Mouse (Mus musculus) megakaryocyte, embryonic 14.5 days (primary cell): Measurements from ENCODE around the gene Tax1bp1.

Experiments used
- FLI1 ChIP-seq: IDR thresholded peaks from 2 replicates; pipeline ENCODE4 v1.6.1; 2012; ENCODE audit warnings: low read length, inconsistent platforms, mixed read lengths
- GATA1 ChIP-seq: IDR thresholded peaks from 3 replicates; pipeline ENCODE4 v1.6.1; 2012; ENCODE audit warnings: mixed read lengths, low read length, inconsistent platforms, borderline replicate concordance

- TF ChIP-seq GATA1, result no peak
- no peak for TF ChIP-seq FLI1
Observed at GRCm38 (mm10) chr6:52681847-52682485, 31.6 kb upstream of the Tax1bp1 start.
